Mouse (Mus musculus): Measurements from ENCODE around the gene Cnpy1.
A peak's percentile ranks its signal among the peaks of the same experiment; 100 is the strongest.

Gene Cnpy1

DNA sequence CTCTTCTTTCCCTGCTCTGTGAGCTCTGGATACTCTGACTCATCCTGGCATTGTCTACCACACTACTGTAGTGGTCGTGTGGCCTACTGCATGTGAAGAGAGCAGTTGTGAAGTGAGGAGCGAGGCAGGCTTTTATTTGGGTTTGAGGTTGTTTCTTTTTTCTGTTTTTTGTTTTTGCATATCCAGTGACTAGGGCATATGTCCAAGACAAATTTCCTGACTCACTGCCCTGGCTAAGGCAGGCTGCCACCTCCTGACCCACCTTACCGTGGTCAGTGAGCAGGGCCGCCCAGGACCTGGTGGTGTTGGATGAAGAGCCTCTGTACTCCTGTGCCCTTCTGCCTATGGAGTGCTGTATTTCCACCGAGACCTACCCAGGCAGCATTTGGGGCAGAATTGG lies 5.8 kb downstream of the Cnpy1 start:
- DNase-seq (ENCODE audit: low read depth, low spot score): no peak

DNA sequence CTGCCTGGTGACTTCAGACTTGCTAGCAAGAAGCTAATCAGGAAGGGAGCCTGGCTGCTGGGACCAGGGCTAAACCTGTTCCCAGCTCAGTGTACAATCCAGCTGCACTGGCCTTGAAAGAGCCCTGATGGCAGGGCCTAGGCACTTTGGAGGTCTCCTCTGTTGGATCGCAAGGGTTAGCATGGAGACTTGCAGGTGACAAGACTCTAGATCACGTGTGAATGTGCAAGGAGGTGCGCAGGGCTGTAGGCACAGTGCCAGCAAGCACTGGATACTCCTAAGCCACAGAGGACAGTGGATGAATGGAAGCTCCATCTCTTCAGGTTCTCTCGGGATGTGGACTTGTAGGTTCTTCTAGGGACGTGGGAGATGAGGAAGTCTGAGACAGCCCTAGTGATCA lies 6.7 kb downstream of the Cnpy1 start:
- no peak for DNase-seq (ENCODE audit: low read depth, low spot score)

DNA sequence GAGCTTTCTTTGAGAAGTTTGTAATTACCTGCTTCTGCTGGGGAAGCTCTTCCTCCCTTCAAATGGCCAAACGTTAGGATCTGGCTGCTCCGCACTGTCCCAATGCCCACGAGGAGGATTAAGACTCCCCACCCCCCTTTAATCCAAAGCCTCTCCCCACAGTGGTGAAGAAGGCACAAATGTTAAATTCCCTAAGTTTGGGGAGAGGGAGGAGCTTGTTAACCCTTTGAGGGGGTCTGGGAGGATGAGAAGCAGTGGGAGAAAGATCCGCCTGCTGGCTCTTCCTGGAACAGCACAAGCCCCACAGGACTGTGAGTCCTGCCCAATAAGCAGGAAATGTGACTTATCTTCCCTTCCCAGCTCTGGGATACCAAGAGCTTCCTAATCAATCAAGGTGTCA lies 7.5 kb downstream of the Cnpy1 start:
- DNase-seq (ENCODE audit: low read depth, low spot score): no peak

DNA sequence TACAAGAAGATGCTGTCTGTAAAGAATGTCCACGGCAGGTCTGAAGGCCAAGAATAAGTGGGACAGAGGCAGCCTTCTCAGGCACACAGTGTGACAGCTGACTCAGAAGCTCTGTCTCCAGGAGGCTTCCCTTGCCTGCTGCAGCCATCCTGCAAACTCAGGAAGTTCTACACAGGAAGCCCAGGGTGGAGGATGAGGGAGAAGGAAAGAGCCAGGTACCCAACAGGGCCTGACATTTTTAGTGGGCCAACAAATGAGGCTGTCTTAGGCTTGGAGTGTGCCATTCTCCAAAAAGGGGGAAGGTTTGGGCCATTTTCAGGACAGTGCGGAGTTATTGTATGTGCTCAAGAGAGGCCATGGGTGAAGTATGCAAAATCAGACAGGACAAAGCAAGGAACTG lies 7.9 kb downstream of the Cnpy1 start:
- DNase-seq (ENCODE audit: low read depth, low spot score): no peak

DNA sequence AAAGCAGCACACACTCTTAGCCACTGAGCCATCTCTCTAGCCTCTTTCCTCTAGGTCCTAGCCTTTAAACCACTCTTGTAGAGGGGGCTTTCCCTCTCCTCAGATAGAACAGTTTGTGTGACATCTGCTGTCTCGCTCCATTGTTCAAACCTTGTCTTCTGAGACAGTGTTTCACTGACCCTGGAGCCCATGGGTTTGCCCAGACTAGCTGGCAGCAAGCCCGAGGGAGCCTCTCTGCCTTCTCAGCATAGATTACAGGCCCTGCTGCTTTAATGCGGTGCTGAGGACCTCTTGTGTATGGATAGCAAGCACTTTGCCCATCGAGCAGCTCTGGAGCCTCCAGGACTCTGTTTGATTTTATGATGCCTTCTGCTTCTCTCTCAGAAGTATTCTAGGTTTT lies 8.6 kb downstream of the Cnpy1 start:
- DNase-seq (ENCODE audit: low read depth, low spot score): no peak

DNA sequence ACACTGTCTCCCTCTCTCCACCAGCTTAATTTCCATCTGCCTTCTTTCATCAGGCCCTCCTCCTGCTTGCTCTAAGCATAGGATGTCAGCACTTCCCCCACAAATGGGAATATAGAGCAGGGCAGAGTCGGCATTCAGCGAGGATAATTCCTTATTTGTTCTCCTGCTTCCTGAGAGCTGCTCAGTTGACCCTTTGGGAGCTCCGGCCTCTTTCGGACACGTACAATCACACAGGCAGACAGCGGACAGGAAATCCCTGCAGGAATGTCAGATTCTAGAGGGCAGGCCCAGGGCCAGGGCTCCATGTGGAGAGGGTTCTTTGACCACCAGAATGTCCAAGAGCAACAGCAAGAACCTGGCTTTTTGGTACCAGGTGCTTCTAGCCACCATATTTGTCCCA lies 9.5 kb downstream of the Cnpy1 start:
- DNase-seq (ENCODE audit: low read depth, low spot score): no peak

DNA sequence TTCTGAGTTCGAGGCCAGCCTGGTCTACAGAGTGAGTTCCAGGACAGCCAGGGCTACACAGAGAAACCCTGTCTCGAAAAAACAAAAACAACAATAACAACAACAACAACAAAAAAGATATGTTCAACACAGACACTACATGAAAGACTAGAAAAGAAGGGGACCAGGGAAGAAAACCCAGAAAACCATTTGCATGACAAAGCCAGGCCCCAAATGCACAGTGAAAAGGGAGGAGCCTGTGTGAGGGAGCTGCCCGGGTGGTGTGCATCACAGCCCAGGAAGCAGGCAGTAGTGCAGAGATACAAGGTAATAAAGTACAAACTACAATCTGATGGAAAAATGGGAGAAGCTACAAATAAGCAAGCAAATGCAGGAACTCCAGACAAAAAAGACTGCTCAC lies 13.5 kb downstream of the Cnpy1 start:
- no peak for DNase-seq (ENCODE audit: low read depth, low spot score)

DNA sequence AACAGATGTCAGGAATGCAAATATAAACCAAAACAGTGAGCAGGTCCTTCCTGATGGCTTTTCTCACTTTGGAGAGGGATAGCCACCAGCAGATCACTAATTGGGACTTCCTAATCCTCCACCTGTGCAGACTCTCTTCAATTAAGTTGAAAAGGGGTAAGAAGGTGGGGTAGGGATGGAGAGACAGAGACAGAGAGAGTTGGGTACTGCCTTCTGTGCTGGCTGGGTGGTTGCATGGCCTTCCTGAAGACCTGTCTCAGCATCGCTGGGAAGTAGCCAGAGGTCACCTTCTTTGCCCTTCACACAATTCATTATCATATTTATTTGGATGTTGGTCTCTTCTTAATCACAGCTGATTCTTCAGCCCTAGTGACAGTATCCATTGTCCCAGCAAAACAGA lies 26.0 kb downstream of the Cnpy1 start:
- no peak for DNase-seq (ENCODE audit: low read depth, low spot score)

DNA sequence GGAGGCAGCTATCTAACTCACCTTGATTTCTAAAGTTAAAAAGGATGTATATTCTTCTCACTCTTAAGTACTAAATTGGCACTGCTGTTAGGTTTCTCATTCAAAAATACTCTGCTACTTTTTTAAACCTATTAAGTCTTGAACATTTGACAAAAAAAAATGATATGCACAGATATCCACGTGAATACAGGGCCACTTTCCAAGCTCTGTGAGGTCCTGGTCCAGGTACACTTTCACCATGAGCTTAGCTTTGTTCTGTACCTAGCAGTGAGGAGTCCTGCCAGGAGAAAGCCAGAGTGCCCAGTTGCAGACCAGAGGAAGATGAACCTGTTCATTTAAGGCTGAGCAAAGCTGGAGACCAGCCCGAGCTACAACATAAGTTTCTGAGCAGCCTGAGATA lies 32.2 kb downstream of the Cnpy1 start:
- DNase-seq (ENCODE audit: low read depth, low spot score): no peak

DNA sequence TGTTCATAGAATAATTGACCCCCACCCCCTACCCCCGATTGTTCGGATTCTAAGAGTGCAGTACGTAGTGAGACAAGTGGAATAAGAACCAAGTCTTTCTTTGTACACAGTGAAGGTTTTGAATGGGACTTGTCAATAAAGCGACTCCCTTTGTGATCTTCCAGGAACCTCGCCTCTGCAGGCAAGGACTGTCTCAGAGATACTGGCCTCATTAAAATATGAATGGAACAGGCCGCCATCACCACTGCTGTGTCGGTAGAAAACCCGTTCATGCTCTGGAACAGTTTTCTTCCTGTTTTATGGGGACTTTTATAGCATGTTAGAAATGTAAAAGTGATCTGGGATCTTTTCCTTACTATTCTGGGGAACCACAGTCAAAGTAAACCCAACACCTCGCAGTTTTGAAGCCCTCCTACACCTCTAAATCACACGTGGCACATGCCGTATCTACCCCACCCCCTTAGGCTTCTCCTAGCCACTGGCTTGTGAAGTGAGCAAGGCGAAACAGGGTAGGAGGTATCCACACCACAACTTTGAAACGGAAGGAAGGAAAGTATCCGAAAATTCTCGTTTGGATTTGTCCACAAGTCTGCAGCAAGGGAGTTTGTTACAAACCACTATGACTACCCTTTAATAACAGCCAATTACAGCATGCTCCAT lies 33.8 kb downstream of the Cnpy1 start:
- DNase-seq (ENCODE audit: low read depth, low spot score): no peak

DNA sequence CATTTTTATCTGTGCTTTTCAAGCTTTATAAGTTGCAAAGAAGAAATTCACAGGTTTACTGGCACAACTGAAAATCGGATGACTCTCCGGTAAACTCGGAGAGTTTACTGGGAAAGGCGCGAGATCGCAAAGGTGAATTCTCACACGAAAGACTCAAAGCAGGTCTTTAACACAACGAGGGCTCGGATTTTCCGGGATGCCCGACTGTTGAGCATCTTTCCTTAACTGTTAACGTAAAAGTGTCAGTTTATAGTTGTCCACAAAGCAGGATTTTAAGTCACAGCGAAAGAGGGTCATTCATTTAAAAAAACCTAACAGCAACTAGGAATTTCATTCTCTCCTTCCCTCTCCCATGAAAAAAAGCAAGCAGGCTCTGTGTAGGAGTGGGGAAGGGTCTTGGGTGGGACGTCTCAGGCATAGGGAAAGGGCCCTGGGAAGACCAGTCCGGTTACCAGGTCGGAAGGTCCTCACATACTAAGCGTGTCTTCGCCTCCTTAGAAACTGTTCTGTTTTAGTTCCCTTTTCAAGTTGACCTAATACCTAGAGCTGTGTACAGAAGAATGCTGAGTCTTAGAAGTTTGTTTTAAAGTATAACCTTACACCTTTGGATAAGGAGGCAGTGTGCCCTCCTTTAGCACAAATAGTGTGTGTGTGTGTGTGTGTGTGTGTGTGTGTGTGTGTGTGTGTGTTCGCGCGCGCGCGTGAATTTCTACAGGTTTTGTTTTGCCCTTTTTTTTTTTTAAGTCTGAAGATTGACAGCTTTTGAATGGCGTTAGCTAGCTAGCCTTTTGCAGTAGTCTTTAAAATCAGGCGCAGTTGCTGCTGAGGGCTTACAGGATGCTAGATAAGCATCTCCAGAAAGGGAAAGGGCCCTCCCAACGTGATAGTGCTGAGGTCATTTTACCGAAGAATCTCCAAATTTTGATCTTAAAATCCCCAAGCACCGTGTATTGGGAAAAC lies 34.7 kb downstream of the Cnpy1 start:
- DNase-seq (ENCODE audit: low read depth, low spot score): peak; percentile 5

DNA sequence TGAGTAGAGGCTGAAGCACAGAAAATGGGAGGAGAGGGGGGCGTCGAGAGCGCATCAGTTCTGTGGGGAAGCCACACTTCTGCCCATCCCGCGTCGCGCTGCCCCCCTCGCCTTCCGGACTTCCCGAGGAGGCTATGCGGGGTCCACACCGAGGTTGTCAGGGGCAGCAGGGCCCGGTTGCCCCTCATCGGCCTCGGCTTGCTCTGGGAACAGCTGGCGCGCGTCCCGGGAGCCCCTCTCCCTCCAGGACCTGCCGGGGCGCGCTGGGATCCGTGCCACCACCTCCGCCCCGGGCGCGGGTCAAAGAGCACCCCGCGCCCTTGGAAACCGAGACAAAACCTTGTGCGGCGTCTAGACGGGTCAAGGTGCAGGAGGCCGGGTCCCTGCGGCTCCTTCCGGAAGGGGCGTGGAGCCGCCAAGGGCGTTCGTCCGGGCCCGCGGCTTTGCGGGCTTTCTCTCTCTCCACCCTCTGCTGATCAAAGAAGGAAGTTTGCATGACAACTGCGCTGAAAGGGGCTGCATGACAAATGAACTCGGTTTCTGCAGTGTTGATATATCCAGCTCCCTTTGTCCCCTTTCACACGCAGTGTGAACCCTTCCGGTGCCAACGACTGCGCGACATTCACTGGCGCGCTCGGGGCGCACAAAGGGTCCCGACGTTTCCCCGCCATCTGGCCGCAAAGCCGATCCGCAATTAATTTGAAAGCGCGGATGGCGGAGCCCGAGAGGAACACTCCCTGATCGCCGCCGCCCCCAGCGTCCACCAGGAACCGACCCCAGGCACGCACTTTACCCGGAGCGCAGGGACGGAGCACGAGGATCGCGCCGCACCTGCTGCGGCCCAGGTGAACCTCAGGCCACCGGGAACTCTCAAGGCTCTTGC lies 35.8 kb downstream of the Cnpy1 start:
- peak; percentile 25 for DNase-seq (ENCODE audit: low read depth, low spot score)

DNA sequence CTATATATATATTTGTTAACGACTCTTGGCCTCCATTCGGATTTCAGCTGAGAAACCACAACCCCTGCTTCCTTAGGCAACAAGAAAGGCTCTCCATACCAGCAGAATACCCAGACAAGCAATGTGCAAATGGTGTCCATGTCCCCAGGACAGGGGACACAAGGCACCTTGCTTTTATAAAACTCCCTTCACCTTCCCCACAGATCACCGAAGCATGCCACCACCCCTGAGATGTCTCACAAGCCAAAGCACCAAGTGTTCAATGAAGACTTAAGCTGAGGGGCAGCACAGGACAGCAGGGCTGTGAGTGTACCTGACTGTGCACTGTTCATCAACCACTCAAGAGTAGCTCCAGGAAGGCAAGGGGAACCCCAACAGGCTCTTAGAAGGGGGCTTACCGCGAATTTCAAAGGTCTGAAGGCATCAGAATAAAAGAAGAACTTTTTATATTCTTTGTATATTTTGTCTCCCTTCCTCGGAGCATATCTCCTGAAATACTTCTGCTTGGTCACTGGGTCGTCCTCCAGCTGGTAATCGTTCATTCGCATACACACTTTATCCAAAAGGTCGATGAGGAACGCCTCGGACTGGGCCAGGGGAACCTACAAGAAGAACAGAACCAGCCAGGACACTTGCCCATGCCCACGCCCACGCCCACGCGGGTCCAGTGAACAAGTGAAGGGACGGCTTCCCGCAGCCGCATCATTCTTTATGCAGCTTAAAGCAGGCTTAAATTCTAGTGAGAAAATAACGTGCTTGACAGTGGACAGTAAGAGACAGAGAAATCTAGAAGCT lies 36.7 kb downstream of the Cnpy1 start:
- DNase-seq (ENCODE audit: low read depth, low spot score): no peak

DNA sequence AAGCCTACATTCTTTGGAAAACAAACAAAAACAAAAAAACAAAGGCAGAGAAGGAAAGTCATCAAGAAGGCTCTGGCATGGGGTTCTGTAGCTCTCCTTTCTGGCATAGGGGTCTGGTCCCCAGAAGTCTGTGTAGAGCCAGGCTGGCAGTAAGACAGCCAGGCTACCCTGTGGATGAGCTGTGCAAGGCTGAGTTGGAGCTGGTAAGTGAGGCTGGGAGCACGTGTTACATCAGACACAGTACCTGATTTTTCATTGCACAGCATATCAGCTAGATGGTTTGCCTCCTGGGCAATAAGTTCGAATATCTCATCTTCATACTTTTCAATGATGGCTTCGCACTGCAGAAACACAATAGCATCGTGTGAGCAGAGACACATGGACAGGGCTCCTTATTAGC lies 38.6 kb downstream of the Cnpy1 start:
- no peak for DNase-seq (ENCODE audit: low read depth, low spot score)

DNA sequence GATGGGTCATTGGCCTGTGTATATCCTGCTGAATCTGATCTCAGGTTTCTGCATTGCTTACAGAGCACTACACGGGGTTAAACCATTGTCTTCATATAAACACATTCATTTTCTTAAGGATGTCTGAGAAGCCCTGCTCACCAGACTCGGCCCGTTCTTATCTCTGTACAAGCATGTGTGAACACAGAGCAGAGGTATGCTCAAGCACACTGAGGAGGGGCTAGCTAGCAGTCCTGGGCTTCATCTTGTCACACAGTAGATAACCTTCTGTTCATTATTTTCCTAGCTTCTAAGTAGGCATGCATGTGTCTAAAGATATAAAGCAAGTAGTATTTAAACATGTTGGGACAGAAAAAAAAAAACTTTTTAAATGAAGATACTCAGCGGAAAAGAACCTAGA lies 39.2 kb downstream of the Cnpy1 start:
- DNase-seq (ENCODE audit: low read depth, low spot score): no peak

DNA sequence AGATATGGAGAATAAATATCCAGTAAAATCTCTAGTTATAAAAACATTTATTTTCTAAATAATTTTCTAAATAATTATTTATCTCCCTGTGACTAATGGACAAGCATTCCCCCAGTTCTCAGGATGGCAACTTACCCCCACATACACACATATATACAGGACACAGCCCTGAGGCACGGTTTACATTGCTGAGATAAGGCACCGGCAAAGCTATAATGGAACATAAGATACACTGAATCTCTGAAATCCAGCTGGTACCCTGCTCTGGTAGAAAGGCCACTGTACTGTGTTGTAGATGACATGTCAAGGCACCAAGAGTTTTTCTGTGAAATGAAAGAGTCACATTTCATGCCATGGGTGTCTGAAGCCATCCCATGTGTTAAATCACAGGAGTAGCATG lies 40.9 kb downstream of the Cnpy1 start:
- no peak for DNase-seq (ENCODE audit: low read depth, low spot score)

DNA sequence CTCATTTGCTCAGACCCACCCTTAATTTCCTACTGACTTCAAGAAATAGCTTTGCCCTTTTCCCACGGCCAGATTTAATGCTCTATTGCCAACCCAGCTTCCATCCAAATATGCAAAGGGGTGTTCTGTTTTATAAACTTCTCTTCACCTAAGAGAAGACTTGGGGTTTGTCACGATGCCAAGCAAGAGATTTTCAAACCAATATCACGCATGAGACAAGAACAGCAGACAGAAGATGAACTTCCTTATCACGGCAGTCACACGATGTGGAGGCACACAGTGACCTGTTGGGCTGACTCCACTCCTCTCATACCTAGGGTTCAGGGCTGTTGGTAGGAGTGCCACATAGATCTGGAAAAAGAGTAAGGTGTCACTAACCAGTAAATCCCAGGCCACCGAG lies 42.5 kb downstream of the Cnpy1 start:
- no peak for DNase-seq (ENCODE audit: low read depth, low spot score)

DNA sequence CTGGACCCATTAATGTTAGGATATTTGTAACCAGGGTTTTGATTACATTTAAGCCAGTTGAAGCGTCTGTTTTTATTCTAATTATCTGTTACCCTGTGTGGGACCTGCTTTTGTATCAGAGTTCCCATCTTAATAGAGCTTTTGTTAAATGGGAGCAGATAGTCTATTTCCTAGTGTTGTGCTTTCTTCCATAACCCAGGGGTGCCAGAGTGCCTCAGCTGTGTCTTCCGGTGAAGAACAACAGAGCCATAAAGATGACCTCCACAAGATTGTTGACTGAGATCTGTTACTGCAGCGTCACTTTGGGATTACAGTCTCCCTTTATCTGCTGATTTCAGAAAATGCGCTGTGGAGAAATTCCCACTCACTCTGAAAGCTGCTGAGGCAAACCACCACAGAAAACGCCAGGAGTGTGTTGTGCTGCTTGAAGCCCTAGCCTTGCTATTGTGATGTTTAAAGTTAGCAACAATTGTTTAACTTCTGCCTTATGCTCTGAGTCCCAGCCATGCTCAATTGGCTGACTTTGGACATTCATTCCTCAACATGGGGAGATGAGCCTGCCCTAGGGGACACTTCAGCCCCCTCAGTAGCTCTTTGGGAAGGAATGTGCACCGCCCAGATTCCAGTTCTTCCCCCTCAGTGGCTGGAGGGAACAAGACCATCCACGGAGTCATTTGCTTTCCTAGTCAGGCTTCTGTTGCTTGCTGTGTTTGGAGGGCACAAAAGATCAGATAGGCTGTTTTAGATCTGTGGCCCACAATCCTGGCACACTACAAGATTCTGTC lies 46.3 kb downstream of the Cnpy1 start:
- no peak for DNase-seq (ENCODE audit: low read depth, low spot score)

DNA sequence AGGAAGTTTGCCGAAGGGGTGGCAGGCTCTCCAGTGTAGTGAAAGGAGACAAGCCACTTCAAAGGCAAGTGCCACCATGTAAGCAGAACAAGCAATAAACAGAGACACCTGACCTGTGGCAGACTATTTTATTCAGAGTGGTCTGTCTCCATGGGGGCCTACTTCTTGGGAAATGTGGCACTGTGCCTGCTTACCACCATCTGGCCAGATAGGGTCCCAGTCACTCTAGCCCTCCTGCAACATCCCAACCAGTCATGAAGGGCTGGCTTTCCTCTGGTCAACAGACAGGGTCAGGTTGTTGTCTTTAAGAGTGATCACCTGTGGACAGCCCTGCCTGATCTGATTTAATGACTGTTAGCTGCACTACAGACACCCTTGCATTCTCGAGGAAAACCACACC lies 50.1 kb downstream of the Cnpy1 start:
- no peak for DNase-seq (ENCODE audit: low read depth, low spot score)

DNA sequence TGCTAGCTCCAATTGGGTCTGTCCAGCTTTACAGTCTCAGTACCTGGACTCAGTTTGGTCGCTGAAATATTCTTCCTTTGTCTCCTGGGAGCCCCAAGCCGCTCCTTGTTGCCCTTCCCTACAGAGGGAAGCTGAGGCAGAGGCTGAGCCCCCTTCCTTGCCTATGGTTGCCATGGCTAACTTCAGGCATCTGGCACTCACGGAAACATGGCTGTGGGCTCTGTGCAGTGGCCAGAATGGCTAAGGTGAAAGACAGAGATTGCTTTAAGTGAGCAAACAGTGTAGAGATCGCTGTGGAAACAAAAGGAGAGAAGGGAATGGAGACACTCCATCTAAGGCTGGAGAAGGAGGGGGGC lies 53.5 kb downstream of the Cnpy1 start:
- DNase-seq (ENCODE audit: low read depth, low spot score): no peak

All from CD4-positive helper T cell, adult 2 months (primary cell).